Mouse (Mus musculus): ENCODE data around the gene Lrrc49. TPM values are rescaled to one million over a fixed set of nuclear protein-coding genes. Genes with fewer than 3 reads are reported as not detected.

The Lrrc49 gene
- total RNA-seq, 2 experiments from 2014 or later, result 54.7 to 59.3 TPM

GRCm38 (mm10) chr9:60664866-60665265 is 23.1 kb downstream of the Lrrc49 start:
- no peak for TF ChIP-seq CTCF (conservative IDR thresholded peaks at IDR 0.05)
- H3K4me3 ChIP-seq, result peak overlapping the region; percentile 0; the same call in 1 of the 2 replicates
- H3K27ac ChIP-seq, result peak overlapping the region; percentile 71
- DNase-seq (ENCODE audit: low spot score in 2 of 2), result no peak

GRCm38 (mm10) chr9:60664385-60664784 is 23.6 kb downstream of the Lrrc49 start:
- peak in 1 of 2 experiments; percentile 53 for DNase-seq (ENCODE audit: low spot score in 2 of 2)
- H3K27ac ChIP-seq, result peak overlapping the region; percentile 71
- no peak for TF ChIP-seq CTCF (conservative IDR thresholded peaks at IDR 0.05)
- H3K4me3 ChIP-seq, result peak overlapping the region; percentile 0; the same call in 1 of the 2 replicates

GRCm38 (mm10) chr9:60662936-60663335 is 25.0 kb downstream of the Lrrc49 start:
- Histone ChIP-seq H3K27ac (peak overlapping the region; percentile 15; the same call in 1 of the 2 replicates), H3K4me3 (no peak overlapping the region)
- TF ChIP-seq CTCF (conservative IDR thresholded peaks at IDR 0.05), result no peak
- DNase-seq (ENCODE audit: low spot score in 2 of 2), result no peak

GRCm38 (mm10) chr9:60653582-60653981 is 34.4 kb downstream of the Lrrc49 start:
- Histone ChIP-seq H3K27ac (no peak overlapping the region), H3K4me3 (no peak overlapping the region)
- DNase-seq (ENCODE audit: low spot score in 2 of 2), result no peak
- TF ChIP-seq CTCF (conservative IDR thresholded peaks at IDR 0.05), result no peak

- no peak overlapping the region for H3K27ac ChIP-seq
- no peak for DNase-seq (ENCODE audit: low spot score in 2 of 2)
- TF ChIP-seq CTCF (conservative IDR thresholded peaks at IDR 0.05), result no peak
- H3K4me3 ChIP-seq, result no peak overlapping the region
These were observed 34.8 kb downstream of the Lrrc49 start for GRCm38 (mm10) chr9:60653137-60653536.

GRCm38 (mm10) chr9:60650277-60650676 is 37.7 kb downstream of the Lrrc49 start:
- TF ChIP-seq CTCF (conservative IDR thresholded peaks at IDR 0.05), result no peak
- DNase-seq (ENCODE audit: low spot score in 2 of 2), result no peak
- Histone ChIP-seq H3K27ac (peak overlapping the region; percentile 86; the same call in 1 of the 2 replicates), H3K4me3 (no peak overlapping the region)

- TF ChIP-seq CTCF (conservative IDR thresholded peaks at IDR 0.05), result no peak
- peak overlapping the region; percentile 41 for H3K4me3 ChIP-seq
- peak; percentile 39 to 51 for DNase-seq (ENCODE audit: low spot score in 2 of 2)
- H3K27ac ChIP-seq, result peak overlapping the region; percentile 86
These were observed 38.7 kb downstream of the Lrrc49 start for GRCm38 (mm10) chr9:60648981-60649975.

- Histone ChIP-seq H3K4me3 (no peak overlapping the region), H3K27ac (no peak overlapping the region)
- TF ChIP-seq CTCF (conservative IDR thresholded peaks at IDR 0.05), result no peak
- DNase-seq (ENCODE audit: low spot score in 2 of 2), result no peak
These were observed 54.4 kb downstream of the Lrrc49 start for GRCm38 (mm10) chr9:60633601-60634000.

- DNase-seq (ENCODE audit: low spot score in 2 of 2), result no peak
- H3K27ac ChIP-seq, result peak overlapping the region; percentile 57; the same call in 1 of the 2 replicates
- no peak overlapping the region for H3K4me3 ChIP-seq
- TF ChIP-seq CTCF (conservative IDR thresholded peaks at IDR 0.05), result no peak
These were observed 61.6 kb downstream of the Lrrc49 start for GRCm38 (mm10) chr9:60626311-60626791.

- H3K4me3 ChIP-seq, result no peak overlapping the region
- TF ChIP-seq CTCF (conservative IDR thresholded peaks at IDR 0.05), result no peak
- H3K27ac ChIP-seq, result 0 out of 2 replicates have a peak overlapping the region, but pooled peaks have one; percentile 57
- no peak for DNase-seq (ENCODE audit: low spot score in 2 of 2)
These were observed 62.1 kb downstream of the Lrrc49 start for GRCm38 (mm10) chr9:60625895-60626294.

GRCm38 (mm10) chr9:60616946-60617345 is 71.0 kb downstream of the Lrrc49 start:
- TF ChIP-seq CTCF (conservative IDR thresholded peaks at IDR 0.05), result no peak
- Histone ChIP-seq H3K4me3 (no peak overlapping the region; the same call in 1 of the 2 replicates), H3K27ac (peak overlapping the region; percentile 15; the same call in 1 of the 2 replicates)
- no peak for DNase-seq (ENCODE audit: low spot score in 2 of 2)

- Histone ChIP-seq H3K27ac (peak overlapping the region; percentile 15; the same call in 1 of the 2 replicates), H3K4me3 (peak overlapping the region; percentile 11; the same call in 1 of the 2 replicates)
- DNase-seq (ENCODE audit: low spot score in 2 of 2), result no peak
- TF ChIP-seq CTCF (conservative IDR thresholded peaks at IDR 0.05), result no peak
These were observed 71.6 kb downstream of the Lrrc49 start for GRCm38 (mm10) chr9:60616359-60616758.

GRCm38 (mm10) chr9:60612260-60612659 is 75.7 kb downstream of the Lrrc49 start:
- peak overlapping the region; percentile 57; the same call in 1 of the 2 replicates for H3K27ac ChIP-seq
- no peak overlapping the region for H3K4me3 ChIP-seq
- TF ChIP-seq CTCF (conservative IDR thresholded peaks at IDR 0.05), result 0 out of 2 replicates have a peak, but pooled peaks have one; percentile 9
- DNase-seq (ENCODE audit: low spot score in 2 of 2), result no peak
